Mouse (Mus musculus): ENCODE results near the gene Prr19. TPM values are rescaled to one million over a fixed set of nuclear protein-coding genes. Genes with fewer than 3 reads are reported as not detected.

Prr19 gene
- total and polyA plus RNA-seq, 2 experiments from 2014 or later = 2.5 to 2.6 TPM

GRCm38 (mm10) chr7:25348861-25349260 lies 47.6 kb downstream of the Prr19 start:
- no peak overlapping the region for H3K4me3 ChIP-seq (ENCODE audit: low read depth, low read length)
- ATAC-seq (no peak), DNase-seq (no peak)
- no peak for TF ChIP-seq CTCF (IDR thresholded peaks at IDR 0.05; ENCODE audit: low read depth)
- no peak overlapping the region for H3K4me2 ChIP-seq (ENCODE audit: low read depth)
- H3K27ac ChIP-seq (ENCODE audit: low read depth, low read length) = no peak overlapping the region
- no peaks in the 10 kb centered on the region for H3K9me3 ChIP-seq (ENCODE audit: low read length)
- no peaks in the 10 kb centered on the region for H3K4me1 ChIP-seq (ENCODE audit: insufficient read depth)
- WGBS = 91% methylated on average over 8 of the region's 8 CpGs
- peaks cover 91% of the 10 kb centered on the region for H3K36me3 ChIP-seq (ENCODE audit: insufficient read depth)
- H3K9ac ChIP-seq = no peak overlapping the region
- H3K27me3 ChIP-seq (ENCODE audit: insufficient read depth, low read length) = no peaks in the 10 kb centered on the region

Other genes starting within 250 kb of the Prr19 start
- gene Grik5, start 229.1 kb upstream of the Prr19 start, total RNA-seq (2014; rRNA removed) = 94.1 and 106 TPM in 2 replicates
- gene Grik5, start 229.1 kb upstream of the Prr19 start, polyA plus RNA-seq (2015; fragmentation: Nextera tagmentation; extraction: Ambion mirVana) = 10.2 and 15.8 TPM in 2 replicates
- gene Zfp574, start 228.8 kb upstream of the Prr19 start, total RNA-seq (2014; rRNA removed) = 25.4 and 31.5 TPM in 2 replicates
- 30.6 and 33.0 TPM in 2 replicates for gene Zfp574, start 228.8 kb upstream of the Prr19 start, polyA plus RNA-seq (2015; fragmentation: Nextera tagmentation; extraction: Ambion mirVana)
- 5.8 and 6.0 TPM in 2 replicates for gene Pou2f2, start 121.7 kb upstream of the Prr19 start, total RNA-seq (2014; rRNA removed)
- gene Pou2f2, start 121.7 kb upstream of the Prr19 start, polyA plus RNA-seq (2015; fragmentation: Nextera tagmentation; extraction: Ambion mirVana) = 9.8 and 21.2 TPM in 2 replicates
- gene Dedd2, start 80.8 kb upstream of the Prr19 start, total RNA-seq (2014; rRNA removed) = 23.4 and 25.3 TPM in 2 replicates
- gene Dedd2, start 80.8 kb upstream of the Prr19 start, polyA plus RNA-seq (2015; fragmentation: Nextera tagmentation; extraction: Ambion mirVana) = 14.9 and 17.3 TPM in 2 replicates
- gene Zfp526, start 80.0 kb upstream of the Prr19 start, total RNA-seq (2014; rRNA removed) = 5.0 and 8.3 TPM in 2 replicates
- gene Zfp526, start 80.0 kb upstream of the Prr19 start, polyA plus RNA-seq (2015; fragmentation: Nextera tagmentation; extraction: Ambion mirVana) = 0.59 and 0.98 TPM in 2 replicates
- 150 and 154 TPM in 2 replicates for gene Gsk3a, start 63.6 kb upstream of the Prr19 start, total RNA-seq (2014; rRNA removed)
- 21.0 and 21.5 TPM in 2 replicates for gene Gsk3a, start 63.6 kb upstream of the Prr19 start, polyA plus RNA-seq (2015; fragmentation: Nextera tagmentation; extraction: Ambion mirVana)
- 11.8 and 16.5 TPM in 2 replicates for gene Erf, start 50.6 kb upstream of the Prr19 start, total RNA-seq (2014; rRNA removed)
- gene Erf, start 50.6 kb upstream of the Prr19 start, polyA plus RNA-seq (2015; fragmentation: Nextera tagmentation; extraction: Ambion mirVana) = 3.7 and 4.5 TPM in 2 replicates
- 119 and 121 TPM in 2 replicates for gene Cic, start 33.7 kb upstream of the Prr19 start, total RNA-seq (2014; rRNA removed)
- 25.4 and 31.3 TPM in 2 replicates for gene Cic, start 33.7 kb upstream of the Prr19 start, polyA plus RNA-seq (2015; fragmentation: Nextera tagmentation; extraction: Ambion mirVana)
- 407 and 461 TPM in 2 replicates for gene Pafah1b3, start 3.4 kb upstream of the Prr19 start, total RNA-seq (2014; rRNA removed)
- gene Pafah1b3, start 3.4 kb upstream of the Prr19 start, polyA plus RNA-seq (2015; fragmentation: Nextera tagmentation; extraction: Ambion mirVana) = 517 and 583 TPM in 2 replicates
- 55.9 and 63.2 TPM in 2 replicates for gene Tmem145, start 4.7 kb downstream of the Prr19 start, total RNA-seq (2014; rRNA removed)
- 46.7 and 68.0 TPM in 2 replicates for gene Tmem145, start 4.7 kb downstream of the Prr19 start, polyA plus RNA-seq (2015; fragmentation: Nextera tagmentation; extraction: Ambion mirVana)
- 50.5 and 67.8 TPM in 2 replicates for gene Megf8, start 15.8 kb downstream of the Prr19 start, total RNA-seq (2014; rRNA removed)
- gene Megf8, start 15.8 kb downstream of the Prr19 start, polyA plus RNA-seq (2015; fragmentation: Nextera tagmentation; extraction: Ambion mirVana) = 8.7 and 12.8 TPM in 2 replicates
- gene Cnfn, start 68.3 kb downstream of the Prr19 start, total RNA-seq (2014; rRNA removed) = not detected in 2 replicates
- gene Cnfn, start 68.3 kb downstream of the Prr19 start, polyA plus RNA-seq (2015; fragmentation: Nextera tagmentation; extraction: Ambion mirVana) = not detected in 2 replicates
- 8.8 and 14.8 TPM in 2 replicates for gene Lipe, start 97.3 kb downstream of the Prr19 start, total RNA-seq (2014; rRNA removed)
- gene Lipe, start 97.3 kb downstream of the Prr19 start, polyA plus RNA-seq (2015; fragmentation: Nextera tagmentation; extraction: Ambion mirVana) = 6.7 and 8.0 TPM in 2 replicates
- not detected in 2 replicates for gene Cxcl17, start 111.5 kb downstream of the Prr19 start, total RNA-seq (2014; rRNA removed)
- gene Cxcl17, start 111.5 kb downstream of the Prr19 start, polyA plus RNA-seq (2015; fragmentation: Nextera tagmentation; extraction: Ambion mirVana) = 0.35 TPM in 1 of 2 replicates, not detected in the other
- gene Ceacam1, start 176.2 kb downstream of the Prr19 start, total RNA-seq (2014; rRNA removed) = 0.24 and 0.31 TPM in 2 replicates
- 0.75 and 1.4 TPM in 2 replicates for gene Ceacam1, start 176.2 kb downstream of the Prr19 start, polyA plus RNA-seq (2015; fragmentation: Nextera tagmentation; extraction: Ambion mirVana)
- not detected in 2 replicates for gene Ceacam2, start 238.4 kb downstream of the Prr19 start, total RNA-seq (2014; rRNA removed)
- gene Ceacam2, start 238.4 kb downstream of the Prr19 start, polyA plus RNA-seq (2015; fragmentation: Nextera tagmentation; extraction: Ambion mirVana) = not detected in 2 replicates

All from forebrain, postnatal 0 days (tissue).